Mouse (Mus musculus): Measurements from ENCODE around the gene Dgke.

DNA sequence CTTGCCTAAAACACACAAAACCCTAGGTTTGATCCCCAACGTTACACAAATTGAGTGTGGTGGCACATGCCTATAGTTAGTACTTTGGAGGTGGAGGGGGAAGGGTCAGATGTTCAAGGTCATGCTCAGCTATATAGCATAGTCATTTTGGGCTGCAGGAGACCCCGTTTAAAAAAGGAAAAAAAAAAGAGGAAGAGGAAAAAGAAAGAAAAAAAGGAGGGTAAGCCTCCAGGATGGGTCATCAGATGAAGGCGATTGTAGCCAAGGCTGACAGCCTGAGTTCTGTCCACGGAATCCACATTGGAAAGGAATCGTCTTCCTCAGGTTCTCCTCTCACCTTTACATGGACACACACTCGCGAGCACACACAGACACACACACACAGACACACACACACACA is 72.2 kb downstream of the Dgke start:
- no peak for TF ChIP-seq CTCF (IDR thresholded peaks at IDR 0.05)
- TF ChIP-seq EP300 (IDR thresholded peaks at IDR 0.05), result no peak
